Mouse (Mus musculus) embryonic facial prominence, embryonic 11.5 days (tissue): ENCODE results near the gene 1700061G19Rik. TPM values are rescaled to one million over a fixed set of nuclear protein-coding genes. Genes with fewer than 3 reads are reported as not detected.
A peak's percentile ranks its signal among the peaks of the same experiment; 100 is the strongest.

Source experiments
- ATAC-seq: fragments of 200-750 bp; cut with Nextera tagmentation; replicated peaks from 2 replicates; pipeline ENCODE4 v1.8.0; 2017; ENCODE audit warnings: low read depth; ENCODE audit not compliant: insufficient number of reproducible peaks, low FRiP score, low TSS enrichment
- DNase-seq: peaks from one replicate; pipeline ENCODE4 v3.0.0-alpha.2; 2015; ENCODE audit warnings: low spot score
- H3K27ac ChIP-seq: fragments of 300-500 bp; sonication (generic); replicated peaks from 2 replicates; pipeline ENCODE4 v1.5.1; 2014; ENCODE audit warnings: mild to moderate bottlenecking, low read depth, low read length, control low read depth
- H3K27me3 ChIP-seq: fragments of 300-500 bp; sonication (generic); 2 replicates; pipeline ENCODE4 v1.6.1; 2014; ENCODE audit warnings: mild to moderate bottlenecking, low read length, moderate library complexity, mixed read lengths; ENCODE audit not compliant: control insufficient read depth, insufficient read depth
- H3K36me3 ChIP-seq: fragments of 300-500 bp; sonication (generic); replicated peaks from 2 replicates; pipeline ENCODE4 v1.6.1; 2014; ENCODE audit warnings: low read depth, mild to moderate bottlenecking, low read length, moderate library complexity, mixed read lengths; ENCODE audit not compliant: control insufficient read depth, insufficient read depth
- H3K4me1 ChIP-seq: fragments of 300-500 bp; sonication (generic); 2 replicates; pipeline ENCODE4 v1.6.1; 2014; ENCODE audit warnings: low read length, mixed read lengths; ENCODE audit not compliant: control insufficient read depth, insufficient read depth
- H3K4me2 ChIP-seq: fragments of 300-500 bp; sonication (generic); 2 replicates; pipeline ENCODE4 v1.6.1; 2014; ENCODE audit warnings: low read depth, mild to moderate bottlenecking, control low read depth, low read length, moderate library complexity
- H3K4me3 ChIP-seq: fragments of 300-500 bp; sonication (generic); 2 replicates; pipeline ENCODE4 v1.5.1; 2014; ENCODE audit warnings: low read depth, low read length, control low read depth
- H3K9ac ChIP-seq: fragments of 300-500 bp; sonication (generic); replicated peaks from 2 replicates; pipeline ENCODE4 v1.6.1; 2014; ENCODE audit warnings: mild to moderate bottlenecking, control low read depth, low read length
- H3K9me3 ChIP-seq: fragments of 300-500 bp; sonication (generic); replicated peaks from 2 replicates; pipeline ENCODE4 v1.6.1; 2016; ENCODE audit warnings: mild to moderate bottlenecking, low read length, inconsistent platforms, mixed read lengths; ENCODE audit not compliant: control insufficient read depth
- WGBS: fragments of 180-500 bp; shearing (Covaris S2); extraction: QIAGEN DNeasy Blood & Tissue Kit; methylation state at CpG from one replicate; pipeline ENCODE4 v1.1.7; 2014; 5-methylcytosine and 5-hydroxymethylcytosine counted together
- polyA plus RNA-seq: library from polyadenylated mRNA; unstranded; fragments of >200 nt; fragmentation: Nextera tagmentation; extraction: Ambion mirVana; gene quantifications from 2 replicates; pipeline ENCODE4 v1.2.1, GENCODE M21; 2014

Gene 1700061G19Rik
- polyA plus RNA-seq, 1 experiment from 2014 or later = 0.22 TPM

GRCm38 (mm10) chr17:56888050-56888449 is 12.8 kb downstream of the 1700061G19Rik start:
- Histone ChIP-seq H3K27ac (no peak overlapping the region), H3K4me3 (no peak overlapping the region), H3K9me3 (no peaks in the 10 kb centered on the region), H3K9ac (no peak overlapping the region), H3K4me1 (no peaks in the 10 kb centered on the region), H3K36me3 (peaks cover 6% of the 10 kb centered on the region), H3K4me2 (no peak overlapping the region), H3K27me3 (no peaks in the 10 kb centered on the region)
- no peak for DNase-seq
- ATAC-seq = no peak
- 94% methylated on average over 2 of the region's 3 CpGs for WGBS

- H3K9me3 ChIP-seq = no peaks in the 10 kb centered on the region
- no peak overlapping the region for H3K4me2 ChIP-seq
- DNase-seq = no peak
- no peaks in the 10 kb centered on the region for H3K27me3 ChIP-seq
- ATAC-seq = no peak
- H3K4me1 ChIP-seq = no peaks in the 10 kb centered on the region
- H3K36me3 ChIP-seq = peaks cover 19% of the 10 kb centered on the region
- H3K9ac ChIP-seq = no peak overlapping the region
- H3K27ac ChIP-seq = no peak overlapping the region
- 91% methylated on average over 2 of the region's 2 CpGs for WGBS
- no peak overlapping the region for H3K4me3 ChIP-seq
Measured at GRCm38 (mm10) chr17:56890018-56890417, 14.7 kb downstream of the 1700061G19Rik start.

- no peaks in the 10 kb centered on the region for H3K9me3 ChIP-seq
- peaks cover 26% of the 10 kb centered on the region for H3K36me3 ChIP-seq
- H3K27me3 ChIP-seq = no peaks in the 10 kb centered on the region
- no peak overlapping the region for H3K9ac ChIP-seq
- ATAC-seq (no peak), DNase-seq (no peak)
- WGBS = 92% methylated on average over 9 of the region's 9 CpGs
- no peaks in the 10 kb centered on the region for H3K4me1 ChIP-seq
- no peak overlapping the region for H3K4me2 ChIP-seq
- H3K27ac ChIP-seq = no peak overlapping the region
- no peak overlapping the region for H3K4me3 ChIP-seq
Measured at GRCm38 (mm10) chr17:56895368-56895918, 20.2 kb downstream of the 1700061G19Rik start.

- Histone ChIP-seq H3K4me1 (no peaks in the 10 kb centered on the region), H3K9ac (no peak overlapping the region), H3K27ac (no peak overlapping the region), H3K36me3 (peaks cover 32% of the 10 kb centered on the region), H3K9me3 (no peaks in the 10 kb centered on the region), H3K4me3 (no peak overlapping the region), H3K27me3 (no peaks in the 10 kb centered on the region), H3K4me2 (no peak overlapping the region)
- ATAC-seq (no peak), DNase-seq (no peak)
- 93% methylated on average over 6 of the region's 6 CpGs for WGBS
Measured at GRCm38 (mm10) chr17:56896513-56897129, 21.3 kb downstream of the 1700061G19Rik start.

- DNase-seq (peak; percentile 75), ATAC-seq (peak; percentile 19; the same call in 1 of the 2 replicates)
- Histone ChIP-seq H3K27me3 (no peaks in the 10 kb centered on the region), H3K36me3 (peaks cover 34% of the 10 kb centered on the region), H3K4me1 (no peaks in the 10 kb centered on the region), H3K9ac (no peak overlapping the region), H3K4me2 (no peak overlapping the region), H3K9me3 (no peaks in the 10 kb centered on the region), H3K4me3 (no peak overlapping the region), H3K27ac (no peak overlapping the region)
- 76% methylated on average over 7 of the region's 7 CpGs for WGBS
Measured at GRCm38 (mm10) chr17:56897630-56898195, 22.4 kb downstream of the 1700061G19Rik start.

- peaks cover 11% of the 10 kb centered on the region for H3K36me3 ChIP-seq
Measured at GRCm38 (mm10) chr17:56902698-56903097, 27.4 kb downstream of the 1700061G19Rik start.

GRCm38 (mm10) chr17:56906166-56906565 is 30.9 kb downstream of the 1700061G19Rik start:
- no peak overlapping the region for H3K27ac ChIP-seq
- no peak overlapping the region for H3K4me3 ChIP-seq
- H3K9ac ChIP-seq = no peak overlapping the region
- ATAC-seq (no peak), DNase-seq (no peak)
- 90% methylated on average over 3 of the region's 3 CpGs for WGBS
- H3K4me1 ChIP-seq = no peaks in the 10 kb centered on the region
- H3K36me3 ChIP-seq = peaks cover 5% of the 10 kb centered on the region
- no peaks in the 10 kb centered on the region for H3K9me3 ChIP-seq
- H3K27me3 ChIP-seq = no peaks in the 10 kb centered on the region
- no peak overlapping the region for H3K4me2 ChIP-seq

More at GRCm38 (mm10) chr17:56902698-56903097, 27.4 kb downstream of the 1700061G19Rik start:
- DNase-seq = no peak
- Histone ChIP-seq H3K27ac (no peak overlapping the region), H3K27me3 (no peaks in the 10 kb centered on the region), H3K4me2 (no peak overlapping the region), H3K4me1 (no peaks in the 10 kb centered on the region), H3K4me3 (no peak overlapping the region), H3K9me3 (no peaks in the 10 kb centered on the region), H3K9ac (no peak overlapping the region)
- WGBS = 86% methylated on average over 5 of the region's 5 CpGs
- no peak for ATAC-seq

- peaks cover 3% of the 10 kb centered on the region for H3K36me3 ChIP-seq
- no peaks in the 10 kb centered on the region for H3K4me1 ChIP-seq
- no peak overlapping the region for H3K9ac ChIP-seq
- no peaks in the 10 kb centered on the region for H3K27me3 ChIP-seq
- no peak for ATAC-seq
- no peak for DNase-seq
- H3K27ac ChIP-seq = no peak overlapping the region
- no peak overlapping the region for H3K4me3 ChIP-seq
- no peaks in the 10 kb centered on the region for H3K9me3 ChIP-seq
- no peak overlapping the region for H3K4me2 ChIP-seq
- 92% methylated on average over 5 of the region's 5 CpGs for WGBS
Measured at GRCm38 (mm10) chr17:56907096-56907495, 31.8 kb downstream of the 1700061G19Rik start.
